Mouse (Mus musculus): ENCODE data around the gene Nrg4. TPM values are rescaled to one million over a fixed set of nuclear protein-coding genes. Genes with fewer than 3 reads are reported as not detected.

The Nrg4 gene
- polyA plus RNA-seq, 2 experiments: 0.39 to 1.1 TPM

- H3K4me3 ChIP-seq (ENCODE audit: insufficient read depth in 1 of 2, low read depth in 2 of 2, low read length in 2 of 2): no peak overlapping the region
- H3K36me3 ChIP-seq (replicated peaks; ENCODE audit: control insufficient read depth, insufficient read depth, low read depth): no peaks in the 10 kb centered on the region
- H3K9me3 ChIP-seq (ENCODE audit: control insufficient read depth, low read length): no peaks in the 10 kb centered on the region
- peaks cover 58% of the 10 kb centered on the region for H3K27me3 ChIP-seq (ENCODE audit: control insufficient read depth, insufficient read depth, low read length)
- H3K4me1 ChIP-seq (replicated peaks; ENCODE audit: control insufficient read depth in 2 of 2, insufficient read depth in 2 of 2, low read length in 1 of 2): no peaks in the 10 kb centered on the region
- TF ChIP-seq CTCF (IDR thresholded peaks at IDR 0.05; ENCODE audit: low read depth) (no peak), EP300 (IDR thresholded peaks at IDR 0.05; ENCODE audit: low read depth) (no peak)
- WGBS (ENCODE audit: insufficient replicate concordance): 46% methylated on average over 10 of the region's 10 CpGs
- no peak for DNase-seq (ENCODE audit: low read depth in 3 of 3, low spot score in 3 of 3)
- H3K4me2 ChIP-seq (ENCODE audit: low read depth): no peak overlapping the region
- no peak overlapping the region for H3K27ac ChIP-seq
- no peak for ATAC-seq (ENCODE audit: insufficient read depth)
- no peak overlapping the region for H3K9ac ChIP-seq (replicated peaks)
Observed at GRCm38 (mm10) chr9:55324516-55324915, 2.1 kb downstream of the Nrg4 start.

- no peak for DNase-seq (ENCODE audit: low read depth in 3 of 3, low spot score in 3 of 3)
- H3K27me3 ChIP-seq (ENCODE audit: control insufficient read depth, insufficient read depth, low read length): peaks cover 54% of the 10 kb centered on the region
- no peaks in the 10 kb centered on the region for H3K36me3 ChIP-seq (replicated peaks; ENCODE audit: control insufficient read depth, insufficient read depth, low read depth)
- no peak overlapping the region for H3K27ac ChIP-seq
- no peaks in the 10 kb centered on the region for H3K9me3 ChIP-seq (ENCODE audit: control insufficient read depth, low read length)
- H3K4me3 ChIP-seq (ENCODE audit: insufficient read depth in 1 of 2, low read depth in 2 of 2, low read length in 2 of 2): no peak overlapping the region
- H3K9ac ChIP-seq (replicated peaks): no peak overlapping the region
- no peak for TF ChIP-seq EP300 (IDR thresholded peaks at IDR 0.05; ENCODE audit: low read depth)
- TF ChIP-seq CTCF (IDR thresholded peaks at IDR 0.05; ENCODE audit: low read depth): no peak
- no peaks in the 10 kb centered on the region for H3K4me1 ChIP-seq (replicated peaks; ENCODE audit: control insufficient read depth in 2 of 2, insufficient read depth in 2 of 2, low read length in 1 of 2)
- 41% methylated on average over 8 of the region's 8 CpGs for WGBS (ENCODE audit: insufficient replicate concordance)
- no peak for ATAC-seq (ENCODE audit: insufficient read depth)
- no peak overlapping the region for H3K4me2 ChIP-seq (ENCODE audit: low read depth)
Observed at GRCm38 (mm10) chr9:55324085-55324484, 2.6 kb downstream of the Nrg4 start.

- Histone ChIP-seq H3K4me1 (replicated peaks; ENCODE audit: control insufficient read depth in 2 of 2, insufficient read depth in 2 of 2, low read length in 1 of 2) (no peaks in the 10 kb centered on the region), H3K27me3 (ENCODE audit: control insufficient read depth, insufficient read depth, low read length) (peaks cover 40% of the 10 kb centered on the region), H3K4me3 (ENCODE audit: insufficient read depth in 1 of 2, low read depth in 2 of 2, low read length in 2 of 2) (no peak overlapping the region), H3K27ac (no peak overlapping the region), H3K9ac (replicated peaks) (no peak overlapping the region), H3K36me3 (replicated peaks; ENCODE audit: control insufficient read depth, insufficient read depth, low read depth) (no peaks in the 10 kb centered on the region), H3K4me2 (ENCODE audit: low read depth) (no peak overlapping the region), H3K9me3 (ENCODE audit: control insufficient read depth, low read length) (no peaks in the 10 kb centered on the region)
- WGBS (ENCODE audit: insufficient replicate concordance): 33% methylated on average over 1 of the region's 1 CpGs
- TF ChIP-seq EP300 (IDR thresholded peaks at IDR 0.05; ENCODE audit: low read depth): no peak
- no peak for TF ChIP-seq CTCF (IDR thresholded peaks at IDR 0.05; ENCODE audit: low read depth)
- ATAC-seq (ENCODE audit: insufficient read depth) (no peak), DNase-seq (ENCODE audit: low read depth in 3 of 3, low spot score in 3 of 3) (no peak)
Observed at GRCm38 (mm10) chr9:55322641-55323040, 4.0 kb downstream of the Nrg4 start.

- no peak overlapping the region for H3K4me2 ChIP-seq (ENCODE audit: low read depth)
- no peaks in the 10 kb centered on the region for H3K27me3 ChIP-seq (ENCODE audit: control insufficient read depth, insufficient read depth, low read length)
- no peak overlapping the region for H3K9ac ChIP-seq (replicated peaks)
- DNase-seq (ENCODE audit: low read depth in 3 of 3, low spot score in 3 of 3) (no peak), ATAC-seq (ENCODE audit: insufficient read depth) (no peak)
- no peaks in the 10 kb centered on the region for H3K36me3 ChIP-seq (replicated peaks; ENCODE audit: control insufficient read depth, insufficient read depth, low read depth)
- TF ChIP-seq EP300 (IDR thresholded peaks at IDR 0.05; ENCODE audit: low read depth) (no peak), CTCF (IDR thresholded peaks at IDR 0.05; ENCODE audit: low read depth) (no peak)
- H3K4me3 ChIP-seq (ENCODE audit: insufficient read depth in 1 of 2, low read depth in 2 of 2, low read length in 2 of 2): no peak overlapping the region
- no peak overlapping the region for H3K27ac ChIP-seq
- no peaks in the 10 kb centered on the region for H3K4me1 ChIP-seq (replicated peaks; ENCODE audit: control insufficient read depth in 2 of 2, insufficient read depth in 2 of 2, low read length in 1 of 2)
- H3K9me3 ChIP-seq (ENCODE audit: control insufficient read depth, low read length): no peaks in the 10 kb centered on the region
- WGBS (ENCODE audit: insufficient replicate concordance): 49% methylated on average over 12 of the region's 12 CpGs
Observed at GRCm38 (mm10) chr9:55313619-55314261, 12.9 kb downstream of the Nrg4 start.

- peak; percentile 31 to 40 (median 39) for DNase-seq (ENCODE audit: low read depth in 3 of 3, low spot score in 3 of 3)
- Histone ChIP-seq H3K9ac (replicated peaks) (no peak overlapping the region), H3K4me3 (ENCODE audit: insufficient read depth in 1 of 2, low read depth in 2 of 2, low read length in 2 of 2) (no peak overlapping the region), H3K36me3 (replicated peaks; ENCODE audit: control insufficient read depth, insufficient read depth, low read depth) (no peaks in the 10 kb centered on the region), H3K9me3 (ENCODE audit: control insufficient read depth, low read length) (no peaks in the 10 kb centered on the region), H3K4me1 (replicated peaks; ENCODE audit: control insufficient read depth in 2 of 2, insufficient read depth in 2 of 2, low read length in 1 of 2) (no peaks in the 10 kb centered on the region), H3K27ac (no peak overlapping the region), H3K27me3 (ENCODE audit: control insufficient read depth, insufficient read depth, low read length) (no peaks in the 10 kb centered on the region), H3K4me2 (ENCODE audit: low read depth) (no peak overlapping the region)
- no peak for TF ChIP-seq EP300 (IDR thresholded peaks at IDR 0.05; ENCODE audit: low read depth)
- peak; percentile 80 for TF ChIP-seq CTCF (IDR thresholded peaks at IDR 0.05; ENCODE audit: low read depth)
- ATAC-seq (ENCODE audit: insufficient read depth): no peak
- 8% methylated on average over 5 of the region's 5 CpGs for WGBS (ENCODE audit: insufficient replicate concordance)
Observed at GRCm38 (mm10) chr9:55311560-55311959, 15.1 kb downstream of the Nrg4 start.

Data from liver, embryonic 14.5 days (tissue).